Mouse (Mus musculus): ENCODE measurements around the gene Gsg1l. TPM values are rescaled to one million over a fixed set of nuclear protein-coding genes. Genes with fewer than 3 reads are reported as not detected.

Gsg1l gene
- polyA plus RNA-seq, 1 experiment from 2014 or later, result 0.69 TPM

- Histone ChIP-seq H3K27ac (no peak overlapping the region), H3K4me3 (replicated peaks) (no peak overlapping the region), H3K9me3 (no peaks in the 10 kb centered on the region), H3K4me2 (no peak overlapping the region), H3K27me3 (replicated peaks) (no peaks in the 10 kb centered on the region), H3K36me3 (no peaks in the 10 kb centered on the region), H3K9ac (no peak overlapping the region), H3K4me1 (no peaks in the 10 kb centered on the region)
- WGBS, result 43% methylated on average over 7 of the region's 7 CpGs
- ATAC-seq (ENCODE audit: insufficient read depth, low FRiP score, low read depth), result no peak
These were observed 110.0 kb downstream of the Gsg1l start for GRCm38 (mm10) chr7:125972174-125972672.

DNA sequence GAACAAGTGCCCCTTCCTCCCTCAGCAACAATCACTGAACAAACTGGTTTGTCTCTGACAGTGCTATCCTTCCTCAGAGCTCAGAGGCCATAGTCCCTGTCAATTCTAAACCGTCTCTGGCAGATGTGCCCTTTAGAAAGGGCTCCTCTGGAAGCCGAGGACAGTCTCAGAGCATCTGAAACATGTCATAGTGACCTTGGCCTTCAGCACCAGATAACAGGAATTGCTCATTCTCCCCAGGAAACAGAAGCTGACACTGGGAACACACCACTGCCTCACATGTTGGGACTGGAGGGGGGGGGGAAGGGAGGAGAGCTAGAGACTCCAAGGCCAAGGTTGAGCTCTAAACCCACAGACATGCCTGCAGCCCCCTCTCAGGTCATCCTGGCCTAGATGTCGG is 113.1 kb downstream of the Gsg1l start:
- Histone ChIP-seq H3K4me1 (0 out of 2 replicates have a peak, but pooled peaks cover 8% of the 10 kb centered on the region), H3K4me2 (no peak overlapping the region), H3K27me3 (replicated peaks) (no peaks in the 10 kb centered on the region), H3K9me3 (no peaks in the 10 kb centered on the region), H3K36me3 (no peaks in the 10 kb centered on the region), H3K27ac (no peak overlapping the region), H3K9ac (no peak overlapping the region), H3K4me3 (replicated peaks) (no peak overlapping the region)
- 60% methylated on average over 3 of the region's 3 CpGs for WGBS
- no peak for ATAC-seq (ENCODE audit: insufficient read depth, low FRiP score, low read depth)

DNA sequence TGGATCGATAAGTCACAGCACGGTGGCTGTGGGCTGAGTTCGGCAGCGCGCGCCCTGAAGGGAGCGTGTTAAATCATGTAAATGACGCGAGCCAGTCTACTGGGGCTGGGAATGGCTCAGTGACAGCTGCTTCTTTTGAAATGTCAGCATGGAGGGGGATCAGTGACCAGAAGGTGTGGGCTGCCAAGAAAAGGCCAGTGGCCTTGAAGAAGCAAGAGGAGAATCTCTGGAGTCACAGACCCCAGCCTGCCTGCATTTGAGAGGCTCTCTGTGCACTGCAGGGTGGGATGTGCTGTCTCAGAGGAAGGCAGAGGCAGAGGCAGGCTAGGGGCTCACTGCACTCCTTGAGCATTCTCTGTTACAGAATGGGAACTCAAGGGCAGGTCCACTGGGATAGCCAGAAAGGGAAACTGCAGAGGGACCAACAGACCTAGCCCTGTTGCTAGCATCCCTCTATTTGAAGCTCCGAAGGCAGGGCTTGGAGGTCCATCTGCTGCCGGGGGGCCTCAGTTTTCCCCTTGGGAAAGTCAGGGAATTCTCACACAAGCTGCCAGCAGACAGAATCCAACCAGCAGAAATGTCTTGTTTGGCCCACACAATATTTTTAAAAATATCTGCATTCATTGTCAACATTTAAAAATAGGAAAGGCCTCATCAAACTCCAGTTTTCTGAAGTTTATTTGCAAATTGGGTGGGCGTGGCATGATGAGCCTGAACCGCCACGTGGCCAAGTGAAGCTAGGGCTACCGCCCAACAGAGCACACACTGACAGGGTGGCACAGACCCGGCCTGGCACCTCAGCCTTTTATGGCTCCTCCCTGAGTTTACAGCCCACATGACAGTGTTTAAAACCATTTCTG is 115.6 kb downstream of the Gsg1l start:
- WGBS, result 50% methylated on average over 16 of the region's 16 CpGs
- no peak overlapping the region for H3K9ac ChIP-seq
- no peaks in the 10 kb centered on the region for H3K27me3 ChIP-seq (replicated peaks)
- H3K9me3 ChIP-seq, result no peaks in the 10 kb centered on the region
- H3K36me3 ChIP-seq, result no peaks in the 10 kb centered on the region
- H3K4me3 ChIP-seq (replicated peaks), result no peak overlapping the region
- ATAC-seq (ENCODE audit: insufficient read depth, low FRiP score, low read depth), result no peak
- no peak overlapping the region for H3K4me2 ChIP-seq
- H3K4me1 ChIP-seq, result 0 out of 2 replicates have a peak, but pooled peaks cover 8% of the 10 kb centered on the region
- no peak overlapping the region for H3K27ac ChIP-seq

DNA sequence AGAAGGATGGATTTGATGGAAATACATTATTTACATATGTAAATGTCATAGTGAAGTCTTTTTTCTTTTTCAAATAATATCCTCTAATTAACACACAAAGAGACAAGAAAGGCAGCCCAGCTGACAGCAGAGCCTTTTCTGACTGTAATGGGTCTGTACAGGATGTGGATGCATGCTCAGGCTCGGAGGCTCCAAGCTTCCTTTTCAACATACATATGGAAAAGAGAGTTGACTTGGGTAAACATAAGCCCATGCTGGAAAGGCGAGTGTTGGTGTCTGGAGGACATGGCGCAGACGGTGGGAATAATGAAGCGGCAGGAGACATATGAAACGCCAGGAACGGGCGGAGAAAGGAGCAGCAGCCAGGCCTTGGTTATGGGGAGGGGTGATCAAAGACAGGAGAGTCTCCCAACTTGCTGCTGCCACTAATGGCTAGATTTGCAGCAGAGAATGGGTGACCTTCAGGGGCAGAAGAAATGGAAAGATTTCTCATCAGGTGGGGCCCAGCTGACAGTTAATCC is 118.1 kb downstream of the Gsg1l start:
- no peak for ATAC-seq (ENCODE audit: insufficient read depth, low FRiP score, low read depth)
- no peak overlapping the region for H3K27ac ChIP-seq
- no peak overlapping the region for H3K9ac ChIP-seq
- H3K36me3 ChIP-seq, result no peaks in the 10 kb centered on the region
- no peak overlapping the region for H3K4me3 ChIP-seq (replicated peaks)
- H3K9me3 ChIP-seq, result no peaks in the 10 kb centered on the region
- H3K4me2 ChIP-seq, result no peak overlapping the region
- no peaks in the 10 kb centered on the region for H3K27me3 ChIP-seq (replicated peaks)
- WGBS, result 47% methylated on average over 8 of the region's 8 CpGs
- H3K4me1 ChIP-seq, result 0 out of 2 replicates have a peak, but pooled peaks cover 8% of the 10 kb centered on the region

GRCm38 (mm10) chr7:125959294-125960048 is 122.7 kb downstream of the Gsg1l start:
- no peak for ATAC-seq (ENCODE audit: insufficient read depth, low FRiP score, low read depth)
- H3K27ac ChIP-seq, result no peak overlapping the region
- H3K4me3 ChIP-seq (replicated peaks), result no peak overlapping the region
- no peaks in the 10 kb centered on the region for H3K27me3 ChIP-seq (replicated peaks)
- no peaks in the 10 kb centered on the region for H3K36me3 ChIP-seq
- no peaks in the 10 kb centered on the region for H3K4me1 ChIP-seq
- WGBS, result 53% methylated on average over 17 of the region's 18 CpGs
- no peaks in the 10 kb centered on the region for H3K9me3 ChIP-seq
- H3K4me2 ChIP-seq, result no peak overlapping the region
- no peak overlapping the region for H3K9ac ChIP-seq

- no peaks in the 10 kb centered on the region for H3K36me3 ChIP-seq
- H3K4me2 ChIP-seq, result no peak overlapping the region
- no peaks in the 10 kb centered on the region for H3K4me1 ChIP-seq
- 82% methylated on average over 5 of the region's 5 CpGs for WGBS
- no peaks in the 10 kb centered on the region for H3K9me3 ChIP-seq
- H3K9ac ChIP-seq, result no peak overlapping the region
- no peak overlapping the region for H3K27ac ChIP-seq
- no peak for ATAC-seq (ENCODE audit: insufficient read depth, low FRiP score, low read depth)
- H3K4me3 ChIP-seq (replicated peaks), result no peak overlapping the region
- H3K27me3 ChIP-seq (replicated peaks), result no peaks in the 10 kb centered on the region
These were observed 123.4 kb downstream of the Gsg1l start for GRCm38 (mm10) chr7:125958856-125959255.

GRCm38 (mm10) chr7:125954994-125955393 is 127.2 kb downstream of the Gsg1l start:
- H3K36me3 ChIP-seq, result no peaks in the 10 kb centered on the region
- no peak overlapping the region for H3K4me3 ChIP-seq (replicated peaks)
- no peak overlapping the region for H3K9ac ChIP-seq
- no peaks in the 10 kb centered on the region for H3K9me3 ChIP-seq
- ATAC-seq (ENCODE audit: insufficient read depth, low FRiP score, low read depth), result no peak
- H3K27me3 ChIP-seq (replicated peaks), result no peaks in the 10 kb centered on the region
- no peaks in the 10 kb centered on the region for H3K4me1 ChIP-seq
- WGBS, result 78% methylated on average over 5 of the region's 5 CpGs
- no peak overlapping the region for H3K27ac ChIP-seq
- no peak overlapping the region for H3K4me2 ChIP-seq

GRCm38 (mm10) chr7:125954356-125954878 is 127.8 kb downstream of the Gsg1l start:
- Histone ChIP-seq H3K36me3 (no peaks in the 10 kb centered on the region), H3K9me3 (no peaks in the 10 kb centered on the region), H3K4me1 (no peaks in the 10 kb centered on the region), H3K27me3 (replicated peaks) (no peaks in the 10 kb centered on the region), H3K4me3 (replicated peaks) (no peak overlapping the region), H3K4me2 (no peak overlapping the region), H3K9ac (no peak overlapping the region), H3K27ac (no peak overlapping the region)
- no peak for ATAC-seq (ENCODE audit: insufficient read depth, low FRiP score, low read depth)
- WGBS, result 85% methylated on average over 3 of the region's 3 CpGs

GRCm38 (mm10) chr7:125953844-125954243 is 128.4 kb downstream of the Gsg1l start:
- ATAC-seq (ENCODE audit: insufficient read depth, low FRiP score, low read depth), result no peak
- Histone ChIP-seq H3K36me3 (no peaks in the 10 kb centered on the region), H3K9me3 (no peaks in the 10 kb centered on the region), H3K9ac (no peak overlapping the region), H3K27me3 (replicated peaks) (no peaks in the 10 kb centered on the region), H3K4me2 (no peak overlapping the region), H3K4me3 (replicated peaks) (no peak overlapping the region), H3K4me1 (no peaks in the 10 kb centered on the region), H3K27ac (no peak overlapping the region)
- 68% methylated on average over 6 of the region's 6 CpGs for WGBS

DNA sequence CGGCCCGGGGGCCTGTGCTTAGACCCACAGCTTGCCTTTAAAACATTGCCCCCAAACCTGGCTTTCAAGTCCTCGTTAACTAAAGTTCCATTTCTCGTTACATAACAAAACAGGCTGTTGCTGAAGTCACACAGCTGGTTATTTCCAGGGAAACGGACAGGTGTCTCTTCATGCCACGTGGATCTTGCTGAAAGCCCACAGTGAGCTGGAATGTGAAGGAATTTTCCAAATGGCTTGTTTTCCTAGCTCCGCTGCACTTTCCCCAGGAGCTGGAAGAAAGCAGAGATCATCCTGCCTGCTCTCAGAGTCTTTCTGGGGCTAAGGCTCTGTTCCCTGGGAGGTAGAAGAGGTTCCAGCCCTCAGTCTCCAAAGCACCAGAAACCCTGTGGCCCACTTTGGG is 130.3 kb downstream of the Gsg1l start:
- no peak for ATAC-seq (ENCODE audit: insufficient read depth, low FRiP score, low read depth)
- H3K27ac ChIP-seq, result no peak overlapping the region
- H3K9me3 ChIP-seq, result no peaks in the 10 kb centered on the region
- 79% methylated on average over 7 of the region's 7 CpGs for WGBS
- H3K36me3 ChIP-seq, result no peaks in the 10 kb centered on the region
- no peak overlapping the region for H3K4me2 ChIP-seq
- H3K27me3 ChIP-seq (replicated peaks), result no peaks in the 10 kb centered on the region
- no peak overlapping the region for H3K9ac ChIP-seq
- no peaks in the 10 kb centered on the region for H3K4me1 ChIP-seq
- H3K4me3 ChIP-seq (replicated peaks), result no peak overlapping the region

GRCm38 (mm10) chr7:125948973-125949372 is 133.2 kb downstream of the Gsg1l start:
- Histone ChIP-seq H3K36me3 (no peaks in the 10 kb centered on the region), H3K27me3 (replicated peaks) (no peaks in the 10 kb centered on the region), H3K27ac (no peak overlapping the region), H3K4me1 (0 out of 2 replicates have a peak, but pooled peaks cover 2% of the 10 kb centered on the region), H3K4me3 (replicated peaks) (no peak overlapping the region), H3K9ac (no peak overlapping the region), H3K9me3 (no peaks in the 10 kb centered on the region), H3K4me2 (no peak overlapping the region)
- ATAC-seq (ENCODE audit: insufficient read depth, low FRiP score, low read depth), result no peak
- 77% methylated on average over 4 of the region's 4 CpGs for WGBS

- Histone ChIP-seq H3K4me3 (replicated peaks) (no peak overlapping the region), H3K36me3 (no peaks in the 10 kb centered on the region), H3K27ac (no peak overlapping the region), H3K4me2 (no peak overlapping the region), H3K4me1 (0 out of 2 replicates have a peak, but pooled peaks cover 2% of the 10 kb centered on the region), H3K9me3 (no peaks in the 10 kb centered on the region), H3K27me3 (replicated peaks) (no peaks in the 10 kb centered on the region), H3K9ac (no peak overlapping the region)
- no peak for ATAC-seq (ENCODE audit: insufficient read depth, low FRiP score, low read depth)
- 55% methylated on average over 8 of the region's 8 CpGs for WGBS
These were observed 136.3 kb downstream of the Gsg1l start for GRCm38 (mm10) chr7:125945915-125946314.

Data from stomach, embryonic 15.5 days (tissue).